Mouse (Mus musculus) hematopoietic stem cell, adult 5-6 weeks (primary cell): ENCODE results near the gene Atp9a. TPM values are rescaled to one million over a fixed set of nuclear protein-coding genes. Genes with fewer than 3 reads are reported as not detected.

Experiments used
- ATAC-seq, 2 experiments: fragments of 125-278 bp in 1 of 2; replicated peaks in 1 of 2; 2 replicates each; pipeline ENCODE4 v1.8.0; 2016 to 2017; ENCODE audit warnings: inconsistent platforms in 2 of 2, mild to moderate bottlenecking in 2 of 2, moderate number of reproducible peaks in 2 of 2, low read depth in 1 of 2, moderate TSS enrichment in 1 of 2; ENCODE audit not compliant: low FRiP score in 2 of 2, poor library complexity in 2 of 2, severe bottlenecking in 2 of 2, insufficient read depth in 1 of 2, low TSS enrichment in 1 of 2
- total RNA-seq: library from RNA; stranded (forward); fragments of 172-1452, 232-1000 nt; gene quantifications from 2 replicates; pipeline ENCODE4 v1.2.3, GENCODE M21; 2017

Atp9a gene
- total RNA-seq, 1 experiment from 2014 or later = 1.1 TPM

GRCm38 (mm10) chr2:168627829-168628770 lies 114.1 kb downstream of the Atp9a start:
- no peak for ATAC-seq

DNA sequence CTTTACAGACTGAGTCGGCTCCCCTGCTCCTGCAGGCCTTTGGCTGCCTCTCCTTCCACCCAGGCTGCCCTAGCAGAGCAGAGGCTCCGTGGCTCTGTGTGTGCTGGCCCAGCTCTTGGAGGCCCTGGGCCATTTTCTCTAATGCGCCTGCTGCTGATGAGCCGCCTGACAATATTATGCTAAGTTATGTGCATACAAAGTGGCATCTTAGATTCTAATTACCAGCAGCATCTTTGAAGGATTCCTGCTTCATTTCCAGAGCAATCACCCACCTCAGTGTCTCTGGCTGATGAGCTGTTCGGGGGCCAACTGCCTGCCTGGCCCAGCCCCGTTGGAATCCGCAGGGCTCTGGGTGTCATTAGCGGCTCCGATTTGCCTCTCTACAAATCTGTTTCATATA lies 115.8 kb downstream of the Atp9a start:
- no peak for ATAC-seq

DNA sequence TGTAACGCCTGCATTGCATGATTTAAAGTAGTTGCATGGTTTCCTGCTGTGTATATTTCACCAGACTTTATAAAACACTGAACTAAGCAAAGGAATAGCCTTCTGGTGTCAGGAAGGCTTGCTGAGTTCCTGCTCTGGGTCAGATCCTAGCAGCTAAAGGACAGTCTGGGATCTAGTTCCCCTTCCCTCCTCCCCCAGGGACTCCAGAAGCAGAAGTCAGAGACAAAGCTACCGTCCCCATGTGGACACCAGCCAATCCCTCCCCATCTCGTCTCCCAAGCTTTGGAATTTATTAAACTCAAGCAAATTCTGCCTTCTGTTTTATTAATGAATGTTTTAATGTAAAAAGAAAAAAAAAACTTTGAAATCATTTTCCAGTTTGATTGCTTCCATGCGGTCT lies 117.1 kb downstream of the Atp9a start:
- ATAC-seq = no peak

GRCm38 (mm10) chr2:168621111-168621802 lies 121.0 kb downstream of the Atp9a start:
- no peak for ATAC-seq

- no peak for ATAC-seq
Measured at GRCm38 (mm10) chr2:168618205-168618717, 123.9 kb downstream of the Atp9a start.

DNA sequence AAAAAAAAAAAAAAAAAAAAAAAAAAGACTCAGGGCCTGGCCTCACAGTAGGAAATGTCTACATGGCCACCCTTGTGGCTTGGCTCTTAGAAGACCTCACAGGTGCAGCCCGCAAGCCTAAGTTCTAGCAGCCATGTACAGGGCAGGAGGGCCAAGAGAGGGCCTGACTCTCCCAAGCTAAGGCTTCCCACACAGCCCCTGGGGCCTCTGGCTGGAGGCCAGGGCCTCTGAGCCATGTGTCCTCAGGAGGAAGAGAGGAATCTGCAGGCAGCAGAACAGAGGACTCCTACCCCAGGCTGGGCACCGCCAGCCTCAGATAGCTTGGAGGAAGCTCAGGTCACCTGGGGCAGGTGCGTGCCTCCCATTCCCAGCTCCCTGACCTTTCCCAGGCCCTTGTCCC lies 127.0 kb downstream of the Atp9a start:
- ATAC-seq = peak in 1 of 2 experiments; percentile 42; a peak in 1 of 4 replicates

GRCm38 (mm10) chr2:168614170-168614872 lies 127.9 kb downstream of the Atp9a start:
- no peak for ATAC-seq

DNA sequence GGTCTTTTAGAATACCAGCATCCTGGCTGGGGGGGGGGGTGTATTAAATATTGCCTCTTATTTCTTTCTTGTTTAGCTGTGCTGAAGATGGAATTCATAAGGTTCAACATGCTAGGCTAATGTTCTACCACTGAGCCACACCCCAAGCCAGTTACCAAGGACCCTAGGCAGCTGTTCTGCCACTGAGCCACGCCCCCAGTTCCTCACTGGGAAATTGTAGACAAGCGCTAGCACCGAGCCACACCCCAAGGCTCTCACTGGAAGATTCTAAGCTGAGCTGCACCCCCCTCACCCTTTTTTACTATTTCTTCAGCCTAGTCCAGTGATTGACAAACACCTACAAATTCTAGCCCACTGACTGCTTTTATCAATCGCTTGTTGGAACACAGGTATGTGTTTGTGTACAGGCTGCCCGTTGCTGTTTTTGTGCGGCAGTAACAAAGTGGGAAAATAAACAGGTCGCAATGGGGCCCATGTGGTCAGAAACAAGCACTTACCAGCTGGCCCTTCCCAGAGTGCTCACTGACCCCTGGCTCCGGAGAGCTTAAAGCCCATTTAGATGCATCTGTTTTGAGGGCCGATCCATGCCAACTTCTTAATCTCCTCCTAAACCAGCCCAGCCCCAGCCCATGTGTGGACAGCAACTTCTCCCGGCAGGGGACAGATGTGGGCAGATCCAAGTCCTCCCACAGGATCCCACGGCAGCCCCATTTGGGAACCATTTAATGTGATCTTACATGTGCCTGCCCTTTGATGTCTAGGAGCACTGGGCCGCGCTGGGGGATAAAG lies 128.9 kb downstream of the Atp9a start:
- no peak for ATAC-seq

DNA sequence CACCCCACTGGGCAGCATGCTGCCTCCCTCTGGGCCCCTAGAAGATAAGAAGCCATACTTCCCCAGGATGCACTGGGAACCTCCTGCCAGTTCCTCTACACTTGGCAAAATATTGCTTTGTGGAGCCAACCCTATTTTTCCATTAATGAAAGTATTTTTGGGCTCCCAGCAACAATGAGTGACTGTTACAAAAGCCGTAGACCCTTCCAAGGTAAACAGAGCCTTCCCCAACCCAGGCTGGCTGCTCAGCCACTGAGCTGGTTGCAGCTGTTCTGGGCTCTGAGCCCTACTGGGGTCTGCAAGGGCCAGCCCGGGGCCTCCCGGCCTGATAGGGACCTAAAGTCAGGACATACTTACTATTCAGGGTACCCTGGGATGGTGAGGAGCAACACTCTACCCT lies 131.3 kb downstream of the Atp9a start:
- no peak for ATAC-seq

- ATAC-seq = no peak
Measured at GRCm38 (mm10) chr2:168609653-168610248, 132.5 kb downstream of the Atp9a start.

- no peak for ATAC-seq
Measured at GRCm38 (mm10) chr2:168608125-168608564, 134.1 kb downstream of the Atp9a start.

DNA sequence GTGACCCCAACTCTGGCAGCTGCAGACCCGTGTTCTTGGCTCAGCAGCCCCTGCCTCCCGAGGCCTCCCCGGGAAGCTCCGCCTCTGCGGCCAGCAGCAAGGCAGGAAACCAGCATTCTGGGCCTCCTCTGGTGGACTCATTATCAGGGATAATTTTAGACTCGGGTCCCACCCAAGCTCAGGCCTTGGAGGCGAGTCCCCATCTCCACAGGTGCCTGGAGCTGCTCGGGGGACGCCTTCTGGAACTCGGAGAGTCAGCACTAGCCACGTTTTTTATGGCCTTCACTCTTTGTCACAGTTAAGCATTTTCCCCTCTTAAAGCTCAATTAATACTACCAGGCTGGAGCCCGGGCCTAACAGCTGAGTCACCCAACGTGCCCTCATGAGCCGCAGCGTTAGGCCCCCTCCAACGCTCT lies 137.5 kb downstream of the Atp9a start:
- ATAC-seq = peak; percentile 47 to 52; a peak in 3 of 4 replicates

DNA sequence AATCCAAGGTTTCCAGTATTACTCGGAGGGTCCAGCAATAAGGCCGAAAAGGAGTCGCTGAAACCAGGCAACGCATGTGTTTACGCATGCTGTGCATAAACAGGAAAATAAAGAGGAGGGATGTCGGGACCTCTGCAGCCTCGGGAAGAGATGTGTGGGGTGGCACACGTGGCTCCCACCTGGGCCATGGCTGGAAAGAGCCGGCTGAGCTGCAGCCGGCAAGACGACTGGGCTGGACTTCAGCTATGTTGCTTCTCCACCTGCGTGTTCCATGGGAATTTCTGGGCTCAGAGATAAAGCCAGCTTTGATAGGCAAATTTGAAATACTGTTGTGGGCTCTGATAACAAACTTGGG lies 139.8 kb downstream of the Atp9a start:
- no peak for ATAC-seq

GRCm38 (mm10) chr2:168601491-168602386 lies 140.5 kb downstream of the Atp9a start, which contains the start of gene Nfatc2:
Nfatc2 (minus strand) TSS chr2:168601657.
- peak in 1 of 2 experiments; percentile 18; a peak in 1 of 4 replicates for ATAC-seq

DNA sequence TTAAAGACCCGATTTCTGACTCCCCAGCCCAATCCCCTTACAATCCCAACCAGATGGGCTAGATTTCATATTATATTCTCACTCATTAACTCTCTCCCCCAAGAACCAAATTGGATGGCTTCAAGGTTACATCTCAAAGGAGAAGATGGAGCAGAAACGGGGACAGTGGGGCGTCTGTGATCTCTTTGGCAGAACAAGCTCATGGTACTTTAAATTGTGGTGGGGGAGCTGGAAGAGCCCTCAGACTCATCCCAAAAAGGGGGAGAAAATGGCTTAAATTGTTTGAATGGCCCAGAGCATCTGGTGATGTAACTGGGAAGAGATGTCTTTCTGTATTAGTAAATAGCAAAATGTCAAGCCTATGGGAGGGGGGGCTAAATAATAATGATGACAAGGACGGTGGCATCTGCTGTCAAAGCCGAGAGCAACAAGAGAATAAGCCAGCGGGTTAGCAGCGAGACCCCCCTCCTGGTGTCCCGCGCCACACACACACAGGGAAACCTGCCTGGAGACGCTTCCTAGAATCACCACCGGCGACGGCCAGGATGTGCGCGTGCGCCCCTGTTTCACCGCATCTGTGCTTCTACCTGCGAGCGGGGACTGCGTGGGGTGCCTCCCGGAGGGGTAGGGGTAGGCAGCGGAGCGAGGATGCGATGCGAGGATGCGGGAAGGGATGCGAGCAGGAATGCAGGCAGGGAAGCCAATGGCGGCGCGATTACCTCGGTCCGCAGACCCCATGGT lies 141.3 kb downstream of the Atp9a start:
- ATAC-seq = no peak
